Mouse (Mus musculus) intestine, embryonic 15.5 days (tissue): ENCODE measurements around the gene Pik3c2g. TPM values are rescaled to one million over a fixed set of nuclear protein-coding genes. Genes with fewer than 3 reads are reported as not detected.

Experiments used
- ATAC-seq: fragments of 200-750 bp; cut with Nextera tagmentation; 2 replicates; pipeline ENCODE4 v1.8.0; 2017; ENCODE audit warnings: moderate TSS enrichment, moderate library complexity
- H3K27ac ChIP-seq: fragments of 300-500 bp; sonication (generic); 2 replicates; pipeline ENCODE4 v1.5.1; 2015; ENCODE audit warnings: mild to moderate bottlenecking, inconsistent platforms
- H3K27me3 ChIP-seq: fragments of 300-500 bp; sonication (generic); replicated peaks from 2 replicates; pipeline ENCODE4 v1.6.1; 2015; ENCODE audit warnings: inconsistent platforms
- H3K36me3 ChIP-seq: fragments of 300-500 bp; sonication (generic); 2 replicates; pipeline ENCODE4 v1.6.1; 2015; ENCODE audit warnings: inconsistent platforms
- H3K4me1 ChIP-seq: fragments of 300-500 bp; sonication (generic); replicated peaks from 2 replicates; pipeline ENCODE4 v1.6.1; 2015; ENCODE audit warnings: inconsistent platforms
- H3K4me2 ChIP-seq: fragments of 300-500 bp; sonication (generic); replicated peaks from 2 replicates; pipeline ENCODE4 v1.6.1; 2015; ENCODE audit warnings: mild to moderate bottlenecking, inconsistent platforms
- H3K4me3 ChIP-seq: fragments of 300-500 bp; sonication (generic); replicated peaks from 2 replicates; pipeline ENCODE4 v1.5.1; 2015; ENCODE audit warnings: inconsistent platforms
- H3K9ac ChIP-seq: fragments of 300-500 bp; sonication (generic); 2 replicates; pipeline ENCODE4 v1.6.1; 2015; ENCODE audit warnings: inconsistent platforms
- H3K9me3 ChIP-seq: fragments of 300-500 bp; sonication (generic); 2 replicates; pipeline ENCODE4 v1.6.1; 2016; ENCODE audit warnings: inconsistent platforms
- WGBS: fragments of 180-500 bp; shearing (Covaris S2); methylation state at CpG from one replicate; pipeline ENCODE4 v1.1.7; 2015; 5-methylcytosine and 5-hydroxymethylcytosine counted together
- polyA plus RNA-seq: library from polyadenylated mRNA; unstranded; fragments of >200 nt; fragmentation: Nextera tagmentation; extraction: Ambion mirVana; gene quantifications from 2 replicates; pipeline ENCODE4 v1.2.1, GENCODE M21; 2015

The Pik3c2g gene
- polyA plus RNA-seq, 1 experiment from 2014 or later: 0.78 TPM

DNA sequence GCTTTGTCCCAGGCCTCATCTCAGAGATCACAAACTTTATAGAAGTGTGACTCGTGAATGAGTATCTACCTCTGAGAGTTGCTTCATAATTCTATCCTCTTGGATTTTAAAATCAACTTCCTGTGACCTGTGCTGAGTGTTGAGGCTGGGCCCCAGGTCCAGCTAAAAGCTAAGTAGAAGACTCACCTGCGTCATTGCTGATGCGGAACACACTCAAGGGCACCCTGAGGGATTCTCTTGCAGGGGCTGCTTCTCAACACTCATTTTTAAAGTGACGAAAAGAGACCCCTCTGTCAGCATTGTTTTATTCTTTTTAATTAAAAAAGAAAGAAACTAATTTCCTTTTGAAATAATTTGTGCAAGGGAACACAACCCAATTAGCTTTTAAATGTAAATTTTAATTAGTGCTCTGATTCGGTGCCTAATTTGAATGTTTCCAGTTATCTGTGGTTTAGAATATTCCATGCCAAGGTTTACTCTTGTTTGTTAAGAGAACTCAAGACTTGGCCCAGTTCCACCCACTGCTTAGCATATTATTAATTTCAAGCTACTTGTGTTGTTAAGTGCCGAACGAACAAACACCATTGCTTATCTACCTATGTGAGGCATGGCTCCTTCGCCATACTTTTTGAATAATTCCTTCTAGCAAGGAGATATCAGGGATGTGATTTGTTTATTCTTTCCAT is 212.7 kb downstream of the Pik3c2g start:
- WGBS: 81% methylated on average over 8 of the region's 8 CpGs

GRCm38 (mm10) chr6:139821916-139822315 is 234.9 kb downstream of the Pik3c2g start:
- no peak overlapping the region for H3K9ac ChIP-seq
- H3K4me1 ChIP-seq: no peaks in the 10 kb centered on the region
- H3K4me2 ChIP-seq: no peak overlapping the region
- no peak overlapping the region for H3K27ac ChIP-seq
- ATAC-seq: no peak
- 77% methylated on average over 8 of the region's 8 CpGs for WGBS
- H3K36me3 ChIP-seq: no peaks in the 10 kb centered on the region
- no peaks in the 10 kb centered on the region for H3K27me3 ChIP-seq
- no peak overlapping the region for H3K4me3 ChIP-seq
- H3K9me3 ChIP-seq: no peaks in the 10 kb centered on the region

More for the DNA sequence above, 212.7 kb downstream of the Pik3c2g start:
- H3K27ac ChIP-seq: no peak overlapping the region
- H3K36me3 ChIP-seq: no peaks in the 10 kb centered on the region
- no peak overlapping the region for H3K4me2 ChIP-seq
- no peak overlapping the region for H3K9ac ChIP-seq
- H3K27me3 ChIP-seq: no peaks in the 10 kb centered on the region
- no peaks in the 10 kb centered on the region for H3K9me3 ChIP-seq
- 0 out of 2 replicates have a peak, but pooled peaks cover 2% of the 10 kb centered on the region for H3K4me1 ChIP-seq
- ATAC-seq: no peak
- H3K4me3 ChIP-seq: no peak overlapping the region

DNA sequence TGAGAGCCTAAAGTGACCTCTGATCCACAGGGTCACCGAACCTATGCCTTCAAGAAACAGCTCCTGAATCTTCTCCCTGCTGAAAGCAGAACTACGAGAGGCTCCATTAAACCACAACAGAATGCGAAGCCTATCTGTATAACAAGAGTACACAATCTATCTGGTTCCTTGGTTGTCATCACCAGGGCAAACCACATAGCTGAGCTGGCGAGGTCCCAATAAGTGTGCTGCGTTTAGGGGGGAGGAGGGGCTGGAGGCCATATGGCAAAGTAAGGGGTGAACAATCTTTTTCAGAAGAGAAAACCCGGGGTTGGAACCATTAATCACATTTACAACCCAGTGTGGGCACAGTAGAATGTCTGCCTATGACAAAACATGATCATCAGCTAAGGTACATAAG is 251.2 kb downstream of the Pik3c2g start:
- Histone ChIP-seq H3K4me3 (no peak overlapping the region), H3K9me3 (no peaks in the 10 kb centered on the region), H3K9ac (no peak overlapping the region), H3K27ac (no peak overlapping the region), H3K36me3 (no peaks in the 10 kb centered on the region), H3K27me3 (no peaks in the 10 kb centered on the region), H3K4me2 (no peak overlapping the region), H3K4me1 (no peaks in the 10 kb centered on the region)
- ATAC-seq: no peak
- 70% methylated on average over 6 of the region's 6 CpGs for WGBS

GRCm38 (mm10) chr6:139838713-139839112 is 251.7 kb downstream of the Pik3c2g start:
- Histone ChIP-seq H3K4me1 (no peaks in the 10 kb centered on the region), H3K27me3 (no peaks in the 10 kb centered on the region), H3K36me3 (no peaks in the 10 kb centered on the region), H3K9ac (no peak overlapping the region), H3K4me2 (no peak overlapping the region), H3K9me3 (no peaks in the 10 kb centered on the region), H3K4me3 (no peak overlapping the region), H3K27ac (no peak overlapping the region)
- 91% methylated on average over 3 of the region's 3 CpGs for WGBS
- ATAC-seq: no peak

DNA sequence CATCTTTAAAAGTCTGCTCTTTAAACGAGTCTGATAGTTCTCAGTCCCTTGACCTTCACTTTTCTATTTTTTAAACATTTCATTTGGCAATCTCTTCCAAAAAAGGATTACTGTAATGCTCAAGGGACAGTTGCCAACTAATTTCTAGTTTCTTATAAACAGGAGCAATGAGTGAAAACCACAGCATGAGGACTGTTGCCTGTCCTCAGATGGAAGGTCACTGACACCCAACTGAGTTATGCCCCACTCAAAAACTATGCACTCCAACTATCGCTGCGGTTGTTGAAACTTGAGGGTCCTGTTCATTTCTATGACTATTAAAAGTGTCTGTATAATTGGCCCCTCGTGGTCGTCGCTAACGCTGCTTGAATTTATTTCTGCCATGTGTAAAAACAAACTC is 252.9 kb downstream of the Pik3c2g start:
- no peak overlapping the region for H3K4me2 ChIP-seq
- no peaks in the 10 kb centered on the region for H3K9me3 ChIP-seq
- H3K4me1 ChIP-seq: no peaks in the 10 kb centered on the region
- H3K27ac ChIP-seq: no peak overlapping the region
- H3K4me3 ChIP-seq: no peak overlapping the region
- WGBS: 43% methylated on average over 7 of the region's 7 CpGs
- no peak overlapping the region for H3K9ac ChIP-seq
- peak; percentile 58 for ATAC-seq
- H3K36me3 ChIP-seq: no peaks in the 10 kb centered on the region
- no peaks in the 10 kb centered on the region for H3K27me3 ChIP-seq

DNA sequence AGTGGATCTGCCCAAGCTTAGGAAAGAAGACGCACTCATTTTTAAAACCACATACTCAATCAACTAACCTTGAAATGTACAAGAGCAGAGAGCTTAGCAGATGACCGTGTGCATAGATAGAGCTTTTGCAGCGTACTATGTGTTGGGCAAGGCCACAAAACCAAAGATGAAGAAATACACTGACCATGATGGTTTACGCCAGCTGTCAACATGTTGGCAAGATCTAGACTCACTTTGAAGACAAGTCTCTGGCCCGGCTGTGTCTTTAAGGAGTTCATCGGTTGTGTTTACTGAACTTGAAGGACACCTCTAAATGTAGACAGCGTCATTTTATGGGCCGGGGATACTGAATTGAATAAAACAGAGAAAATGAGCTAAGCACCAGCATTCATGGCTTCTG is 254.3 kb downstream of the Pik3c2g start:
- no peaks in the 10 kb centered on the region for H3K9me3 ChIP-seq
- H3K27ac ChIP-seq: no peak overlapping the region
- H3K27me3 ChIP-seq: no peaks in the 10 kb centered on the region
- H3K36me3 ChIP-seq: no peaks in the 10 kb centered on the region
- H3K4me2 ChIP-seq: no peak overlapping the region
- H3K4me3 ChIP-seq: no peak overlapping the region
- H3K4me1 ChIP-seq: no peaks in the 10 kb centered on the region
- 89% methylated on average over 8 of the region's 8 CpGs for WGBS
- ATAC-seq: no peak
- no peak overlapping the region for H3K9ac ChIP-seq

DNA sequence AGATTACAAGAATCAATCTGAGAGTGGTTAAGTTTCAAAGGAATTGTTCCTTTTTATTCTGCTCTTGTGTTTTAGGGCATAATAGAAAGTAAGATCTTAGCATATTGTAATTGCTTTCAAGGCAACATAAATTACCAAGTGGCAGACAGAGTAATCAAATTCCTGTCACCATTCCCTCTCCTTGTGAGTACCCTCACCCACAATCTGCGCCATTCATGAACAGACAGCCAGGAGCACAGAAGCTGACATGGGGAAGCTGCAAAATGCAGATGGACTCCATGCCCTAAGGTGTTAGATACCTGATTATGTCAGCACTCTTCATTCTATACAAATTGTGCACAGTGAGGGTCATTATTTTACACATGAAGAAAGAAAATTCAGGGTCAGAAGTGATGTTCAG is 255.6 kb downstream of the Pik3c2g start:
- Histone ChIP-seq H3K4me1 (no peaks in the 10 kb centered on the region), H3K4me2 (no peak overlapping the region), H3K4me3 (no peak overlapping the region), H3K27me3 (no peaks in the 10 kb centered on the region), H3K36me3 (no peaks in the 10 kb centered on the region), H3K9ac (no peak overlapping the region), H3K27ac (no peak overlapping the region), H3K9me3 (no peaks in the 10 kb centered on the region)
- no peak for ATAC-seq
- 100% methylated on average over 1 of the region's 1 CpGs for whole genome bisulfite sequencing

GRCm38 (mm10) chr6:139843531-139843930 is 256.5 kb downstream of the Pik3c2g start:
- WGBS: 81% methylated on average over 4 of the region's 4 CpGs
- H3K9ac ChIP-seq: no peak overlapping the region
- H3K4me1 ChIP-seq: no peaks in the 10 kb centered on the region
- no peak overlapping the region for H3K4me3 ChIP-seq
- H3K4me2 ChIP-seq: no peak overlapping the region
- H3K9me3 ChIP-seq: no peaks in the 10 kb centered on the region
- ATAC-seq: no peak
- no peaks in the 10 kb centered on the region for H3K27me3 ChIP-seq
- no peak overlapping the region for H3K27ac ChIP-seq
- no peaks in the 10 kb centered on the region for H3K36me3 ChIP-seq

- no peak overlapping the region for H3K4me3 ChIP-seq
- WGBS: 65% methylated on average over 7 of the region's 7 CpGs
Measured at GRCm38 (mm10) chr6:139846889-139847544, 260.0 kb downstream of the Pik3c2g start.

GRCm38 (mm10) chr6:139849931-139850330 is 262.9 kb downstream of the Pik3c2g start:
- 78% methylated on average over 3 of the region's 3 CpGs for WGBS
- Histone ChIP-seq H3K9me3 (no peaks in the 10 kb centered on the region), H3K4me1 (no peaks in the 10 kb centered on the region), H3K27ac (no peak overlapping the region), H3K27me3 (no peaks in the 10 kb centered on the region), H3K36me3 (no peaks in the 10 kb centered on the region), H3K4me2 (no peak overlapping the region), H3K9ac (no peak overlapping the region), H3K4me3 (no peak overlapping the region)
- ATAC-seq: no peak

More at GRCm38 (mm10) chr6:139846889-139847544, 260.0 kb downstream of the Pik3c2g start:
- Histone ChIP-seq H3K27me3 (no peaks in the 10 kb centered on the region), H3K36me3 (no peaks in the 10 kb centered on the region), H3K4me2 (no peak overlapping the region), H3K27ac (no peak overlapping the region), H3K9ac (no peak overlapping the region), H3K4me1 (no peaks in the 10 kb centered on the region), H3K9me3 (no peaks in the 10 kb centered on the region)
- no peak for ATAC-seq

DNA sequence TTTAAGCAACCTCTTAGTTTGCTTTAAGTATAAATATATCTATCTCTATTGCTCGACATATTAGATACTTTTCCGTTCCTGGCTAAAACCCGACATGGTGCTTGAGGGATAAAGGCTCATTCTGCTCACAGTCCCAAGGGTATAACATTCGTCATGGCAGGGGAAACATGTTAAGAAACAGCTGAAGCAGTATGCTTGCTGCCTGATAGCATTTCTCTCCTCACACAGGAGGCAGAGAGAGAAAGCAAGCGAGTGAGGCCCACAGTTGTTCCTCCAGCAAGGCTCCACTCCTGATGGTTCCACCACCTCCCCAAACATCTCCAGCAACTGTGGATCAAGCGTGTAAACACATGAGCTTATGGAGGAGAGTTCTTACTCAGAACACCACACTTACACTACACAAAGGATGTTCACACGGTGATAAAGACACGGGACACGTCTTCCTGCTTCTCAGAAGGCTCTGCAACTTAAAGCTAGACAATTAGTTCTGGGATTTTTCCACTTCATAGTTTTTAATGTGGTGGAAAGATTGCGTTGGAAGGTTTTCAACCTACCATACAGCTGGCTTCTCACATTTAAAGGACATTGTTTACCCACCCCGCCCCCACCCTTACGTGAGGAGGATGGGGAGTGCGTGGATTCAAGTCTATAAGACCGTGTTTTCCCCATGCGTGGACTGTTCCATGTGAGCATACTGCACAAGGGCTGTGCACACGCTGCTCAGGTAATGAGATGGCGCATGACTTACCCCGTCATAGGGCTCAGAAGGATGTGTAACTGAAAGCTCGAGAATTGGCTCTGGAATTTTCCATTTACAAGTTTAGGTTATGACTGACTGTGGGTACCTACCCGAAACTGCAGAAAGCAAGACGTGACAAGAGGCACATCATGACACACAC is 264.9 kb downstream of the Pik3c2g start:
- 88% methylated on average over 21 of the region's 21 CpGs for WGBS
- no peak overlapping the region for H3K27ac ChIP-seq
- no peaks in the 10 kb centered on the region for H3K36me3 ChIP-seq
- no peak for ATAC-seq
- no peaks in the 10 kb centered on the region for H3K4me1 ChIP-seq
- H3K4me2 ChIP-seq: no peak overlapping the region
- no peak overlapping the region for H3K9ac ChIP-seq
- no peaks in the 10 kb centered on the region for H3K9me3 ChIP-seq
- H3K27me3 ChIP-seq: no peaks in the 10 kb centered on the region
- H3K4me3 ChIP-seq: no peak overlapping the region

DNA sequence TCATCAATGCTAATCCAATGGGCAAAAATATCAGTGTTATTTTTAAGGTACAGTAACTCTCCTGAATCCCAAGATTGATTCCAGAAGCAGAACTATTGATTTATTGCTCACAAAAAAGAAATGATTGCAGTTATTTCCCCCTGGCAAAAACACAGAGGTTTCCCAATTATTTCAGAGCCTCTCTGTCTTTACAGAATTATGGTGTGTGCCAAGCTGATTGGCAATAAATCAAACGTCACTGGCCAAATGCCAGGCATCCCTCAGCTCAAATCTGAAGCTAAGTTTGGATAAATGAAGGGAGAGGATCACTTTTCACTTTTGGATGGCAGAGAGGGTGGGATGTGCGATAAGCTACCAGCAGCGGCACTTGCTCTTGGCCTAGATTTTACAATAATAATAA is 265.8 kb downstream of the Pik3c2g start:
- Histone ChIP-seq H3K4me2 (no peak overlapping the region), H3K4me1 (no peaks in the 10 kb centered on the region), H3K4me3 (no peak overlapping the region), H3K36me3 (no peaks in the 10 kb centered on the region), H3K9ac (no peak overlapping the region), H3K27ac (no peak overlapping the region), H3K27me3 (no peaks in the 10 kb centered on the region), H3K9me3 (no peaks in the 10 kb centered on the region)
- ATAC-seq: no peak
- WGBS: 85% methylated on average over 3 of the region's 3 CpGs
